Mouse (Mus musculus) stomach, postnatal 0 days (tissue): ENCODE data around the gene Gm614.

Experiments used
- CTCF ChIP-seq: IDR thresholded peaks from 2 replicates; pipeline ENCODE4 v1.5.1; 2016; ENCODE audit warnings: antibody characterized with exemption, low read depth, mild to moderate bottlenecking, moderate library complexity
- EP300 ChIP-seq: optimal IDR thresholded peaks from 2 replicates; pipeline ENCODE3; 2016; ENCODE audit warnings: antibody characterized with exemption

- TF ChIP-seq CTCF (peak; percentile 52), EP300 (no peak)
These were observed 7.2 kb downstream of the Gm614 start for GRCm38 (mm10) chrX:101256603-101257002.
